Mouse (Mus musculus) E14TG2a.4 (cell line): ENCODE results near the gene C130074G19Rik.

Experiments used
- CTCF ChIP-seq: conservative IDR thresholded peaks from 2 replicates; pipeline ENCODE4 v1.5.1; 2014; ENCODE audit warnings: low read length
- POU5F1 ChIP-seq: IDR thresholded peaks from 2 replicates; pipeline ENCODE4 v1.6.1; 2014; ENCODE audit warnings: low read length, borderline replicate concordance

GRCm38 (mm10) chr1:184846092-184846750 lies 36.8 kb downstream of the C130074G19Rik start, which contains the start of gene Marc2:
- TF ChIP-seq CTCF, result no peak
- TF ChIP-seq POU5F1, result no peak
